Mouse (Mus musculus) stomach, embryonic 16.5 days (tissue): ENCODE results near the gene Nr6a1. TPM values are rescaled to one million over a fixed set of nuclear protein-coding genes. Genes with fewer than 3 reads are reported as not detected.
A peak's percentile ranks its signal among the peaks of the same experiment; 100 is the strongest.

Experiments used
- ATAC-seq: fragments of 200-750 bp; cut with Nextera tagmentation; 2 replicates; pipeline ENCODE4 v1.8.0; 2017; ENCODE audit warnings: moderate number of reproducible peaks, moderate TSS enrichment; ENCODE audit not compliant: insufficient read depth, low FRiP score
- H3K27ac ChIP-seq: fragments of 300-500 bp; sonication (generic); 2 replicates; pipeline ENCODE4 v1.5.1; 2014; ENCODE audit warnings: low read length
- H3K27me3 ChIP-seq: fragments of 300-500 bp; sonication (generic); 2 replicates; pipeline ENCODE4 v1.6.1; 2014; ENCODE audit warnings: low read length, control low read depth, mixed read lengths; ENCODE audit not compliant: control insufficient read depth, insufficient read depth
- H3K36me3 ChIP-seq: fragments of 300-500 bp; sonication (generic); 2 replicates; pipeline ENCODE4 v1.6.1; 2014; ENCODE audit warnings: low read length; ENCODE audit not compliant: control insufficient read depth, insufficient read depth
- H3K4me1 ChIP-seq: fragments of 300-500 bp; sonication (generic); 2 replicates; pipeline ENCODE4 v1.6.1; 2014; ENCODE audit warnings: low read length, control low read depth, mixed read lengths; ENCODE audit not compliant: control insufficient read depth, insufficient read depth
- H3K4me2 ChIP-seq: fragments of 300-500 bp; sonication (generic); 2 replicates; pipeline ENCODE4 v1.6.1; 2014; ENCODE audit warnings: low read depth, low read length, mixed read lengths
- H3K4me3 ChIP-seq: fragments of 300-500 bp; sonication (generic); replicated peaks from 2 replicates; pipeline ENCODE4 v1.5.1; 2014; ENCODE audit warnings: mild to moderate bottlenecking, low read length
- H3K9ac ChIP-seq: fragments of 300-500 bp; sonication (generic); 2 replicates; pipeline ENCODE4 v1.6.1; 2014; ENCODE audit warnings: low read length
- H3K9me3 ChIP-seq: fragments of 300-500 bp; sonication (generic); replicated peaks from 2 replicates; pipeline ENCODE4 v1.6.1; 2016; ENCODE audit warnings: low read length, control low read depth; ENCODE audit not compliant: control insufficient read depth
- WGBS: fragments of 180-500 bp; shearing (Covaris S2); extraction: QIAGEN DNeasy Blood & Tissue Kit; methylation state at CpG from one replicate; pipeline ENCODE4 v1.1.7; 2014; 5-methylcytosine and 5-hydroxymethylcytosine counted together
- polyA plus RNA-seq: library from polyadenylated mRNA; unstranded; fragments of >200 nt; fragmentation: Nextera tagmentation; extraction: Ambion mirVana; gene quantifications from 2 replicates; pipeline ENCODE4 v1.2.1, GENCODE M21; 2015

The Nr6a1 gene
- polyA plus RNA-seq, 1 experiment from 2014 or later = 1.8 TPM

- Histone ChIP-seq H3K9me3 (no peaks in the 10 kb centered on the region), H3K27ac (no peak overlapping the region), H3K4me1 (no peaks in the 10 kb centered on the region), H3K9ac (no peak overlapping the region), H3K4me2 (no peak overlapping the region), H3K36me3 (no peaks in the 10 kb centered on the region), H3K27me3 (no peaks in the 10 kb centered on the region), H3K4me3 (no peak overlapping the region)
- ATAC-seq = no peak
- 48% methylated on average over 4 of the region's 4 CpGs for WGBS
Measured at GRCm38 (mm10) chr2:38864011-38864410, 63.5 kb downstream of the Nr6a1 start.

- no peaks in the 10 kb centered on the region for H3K4me1 ChIP-seq
- no peak for ATAC-seq
- H3K9ac ChIP-seq = no peak overlapping the region
- H3K4me2 ChIP-seq = no peak overlapping the region
- H3K4me3 ChIP-seq = no peak overlapping the region
- no peak overlapping the region for H3K27ac ChIP-seq
- 67% methylated on average over 1 of the region's 1 CpGs for WGBS
- no peaks in the 10 kb centered on the region for H3K27me3 ChIP-seq
- no peaks in the 10 kb centered on the region for H3K36me3 ChIP-seq
- no peaks in the 10 kb centered on the region for H3K9me3 ChIP-seq
Measured at GRCm38 (mm10) chr2:38851797-38852196, 75.7 kb downstream of the Nr6a1 start.

GRCm38 (mm10) chr2:38846319-38846718 lies 81.2 kb downstream of the Nr6a1 start:
- H3K4me1 ChIP-seq = no peaks in the 10 kb centered on the region
- WGBS = 79% methylated on average over 2 of the region's 2 CpGs
- H3K9ac ChIP-seq = no peak overlapping the region
- no peaks in the 10 kb centered on the region for H3K27me3 ChIP-seq
- H3K9me3 ChIP-seq = no peaks in the 10 kb centered on the region
- no peak for ATAC-seq
- no peak overlapping the region for H3K27ac ChIP-seq
- H3K4me3 ChIP-seq = no peak overlapping the region
- H3K4me2 ChIP-seq = no peak overlapping the region
- no peaks in the 10 kb centered on the region for H3K36me3 ChIP-seq

- H3K27ac ChIP-seq = no peak overlapping the region
- H3K9me3 ChIP-seq = no peaks in the 10 kb centered on the region
- H3K4me3 ChIP-seq = no peak overlapping the region
- no peak overlapping the region for H3K4me2 ChIP-seq
- H3K36me3 ChIP-seq = no peaks in the 10 kb centered on the region
- no peaks in the 10 kb centered on the region for H3K4me1 ChIP-seq
- 68% methylated on average over 6 of the region's 6 CpGs for WGBS
- no peak overlapping the region for H3K9ac ChIP-seq
- H3K27me3 ChIP-seq = no peaks in the 10 kb centered on the region
- no peak for ATAC-seq
Measured at GRCm38 (mm10) chr2:38835489-38835888, 92.0 kb downstream of the Nr6a1 start.

GRCm38 (mm10) chr2:38831976-38832375 lies 95.5 kb downstream of the Nr6a1 start:
- H3K9me3 ChIP-seq = no peaks in the 10 kb centered on the region
- H3K9ac ChIP-seq = no peak overlapping the region
- no peak for ATAC-seq
- H3K27ac ChIP-seq = no peak overlapping the region
- H3K4me2 ChIP-seq = no peak overlapping the region
- no peaks in the 10 kb centered on the region for H3K27me3 ChIP-seq
- no peaks in the 10 kb centered on the region for H3K36me3 ChIP-seq
- no peak overlapping the region for H3K4me3 ChIP-seq
- H3K4me1 ChIP-seq = no peaks in the 10 kb centered on the region

- Histone ChIP-seq H3K36me3 (no peaks in the 10 kb centered on the region), H3K27me3 (no peaks in the 10 kb centered on the region), H3K4me3 (no peak overlapping the region), H3K9ac (no peak overlapping the region), H3K4me2 (no peak overlapping the region), H3K27ac (no peak overlapping the region), H3K4me1 (peaks cover 6% of the 10 kb centered on the region; the same call in 1 of the 2 replicates), H3K9me3 (no peaks in the 10 kb centered on the region)
- no peak for ATAC-seq
- 46% methylated on average over 1 of the region's 1 CpGs for WGBS
Measured at GRCm38 (mm10) chr2:38829521-38829920, 98.0 kb downstream of the Nr6a1 start.

GRCm38 (mm10) chr2:38827801-38828306 lies 99.6 kb downstream of the Nr6a1 start:
- no peaks in the 10 kb centered on the region for H3K9me3 ChIP-seq
- WGBS = 49% methylated on average over 3 of the region's 3 CpGs

GRCm38 (mm10) chr2:38826189-38826588 lies 101.3 kb downstream of the Nr6a1 start:
- no peak overlapping the region for H3K27ac ChIP-seq
- no peak for ATAC-seq

More at GRCm38 (mm10) chr2:38827801-38828306, 99.6 kb downstream of the Nr6a1 start:
- H3K4me2 ChIP-seq = no peak overlapping the region
- H3K4me1 ChIP-seq = peaks cover 7% of the 10 kb centered on the region; the same call in 1 of the 2 replicates
- H3K36me3 ChIP-seq = no peaks in the 10 kb centered on the region
- no peak overlapping the region for H3K9ac ChIP-seq
- H3K27ac ChIP-seq = no peak overlapping the region
- H3K27me3 ChIP-seq = no peaks in the 10 kb centered on the region
- no peak overlapping the region for H3K4me3 ChIP-seq
- ATAC-seq = peak; percentile 62

GRCm38 (mm10) chr2:38824791-38825768 lies 102.4 kb downstream of the Nr6a1 start:
- H3K27me3 ChIP-seq = no peaks in the 10 kb centered on the region
- H3K4me1 ChIP-seq = peaks cover 10% of the 10 kb centered on the region; the same call in 1 of the 2 replicates
- H3K4me3 ChIP-seq = peak overlapping the region; percentile 54
- no peak for ATAC-seq
- peak overlapping the region; percentile 66 for H3K4me2 ChIP-seq
- H3K9me3 ChIP-seq = no peaks in the 10 kb centered on the region
- peak overlapping the region; percentile 91 for H3K27ac ChIP-seq
- WGBS = 2% methylated on average over 15 of the region's 15 CpGs
- H3K36me3 ChIP-seq = no peaks in the 10 kb centered on the region
- peak overlapping the region; percentile 76 for H3K9ac ChIP-seq

More at GRCm38 (mm10) chr2:38826189-38826588, 101.3 kb downstream of the Nr6a1 start:
- no peaks in the 10 kb centered on the region for H3K9me3 ChIP-seq
- H3K4me2 ChIP-seq = no peak overlapping the region
- H3K27me3 ChIP-seq = no peaks in the 10 kb centered on the region
- no peak overlapping the region for H3K4me3 ChIP-seq
- H3K4me1 ChIP-seq = peaks cover 10% of the 10 kb centered on the region; the same call in 1 of the 2 replicates
- H3K9ac ChIP-seq = no peak overlapping the region
- H3K36me3 ChIP-seq = no peaks in the 10 kb centered on the region
